Mouse (Mus musculus): ENCODE results near the gene Peli1. TPM values are rescaled to one million over a fixed set of nuclear protein-coding genes. Genes with fewer than 3 reads are reported as not detected.

The Peli1 gene
- polyA plus RNA-seq, 1 experiment from 2014 or later, result 44.8 TPM

- Histone ChIP-seq H3K27ac (ENCODE audit: low read length) (no peak overlapping the region), H3K4me1 (ENCODE audit: insufficient read depth, low read depth, low read length) (peaks cover 4% of the 10 kb centered on the region; the same call in 1 of the 2 replicates), H3K4me2 (replicated peaks; ENCODE audit: low read depth, low read length) (no peak overlapping the region), H3K27me3 (replicated peaks; ENCODE audit: insufficient read depth, low read length) (no peaks in the 10 kb centered on the region), H3K9me3 (ENCODE audit: low read length) (no peaks in the 10 kb centered on the region), H3K4me3 (ENCODE audit: low read depth, low read length) (no peak overlapping the region), H3K9ac (replicated peaks; ENCODE audit: low read depth) (no peak overlapping the region), H3K36me3 (ENCODE audit: insufficient read depth, low read length) (no peaks in the 10 kb centered on the region)
- ATAC-seq, result no peak
- 15% methylated on average over 4 of the region's 4 CpGs for WGBS
- no peak for DNase-seq (ENCODE audit: low spot score)
- TF ChIP-seq CTCF (IDR thresholded peaks at IDR 0.05) (no peak), EP300 (IDR thresholded peaks at IDR 0.05) (no peak)
Measured at GRCm38 (mm10) chr11:21089571-21089970, 1.5 kb upstream of the Peli1 start.

GRCm38 (mm10) chr11:21091428-21092405 lies 626 bp downstream of the Peli1 start:
- ATAC-seq (peak; percentile 54), DNase-seq (ENCODE audit: low spot score) (peak; percentile 72)
- TF ChIP-seq CTCF (IDR thresholded peaks at IDR 0.05) (no peak), EP300 (IDR thresholded peaks at IDR 0.05) (0 out of 2 replicates have a peak, but pooled peaks have one; percentile 9)
- Histone ChIP-seq H3K27me3 (replicated peaks; ENCODE audit: insufficient read depth, low read length) (no peaks in the 10 kb centered on the region), H3K36me3 (ENCODE audit: insufficient read depth, low read length) (no peaks in the 10 kb centered on the region), H3K4me2 (replicated peaks; ENCODE audit: low read depth, low read length) (peak overlapping the region; percentile 65), H3K27ac (ENCODE audit: low read length) (peak overlapping the region; percentile 99), H3K4me1 (ENCODE audit: insufficient read depth, low read depth, low read length) (peaks cover 8% of the 10 kb centered on the region; the same call in 1 of the 2 replicates), H3K9me3 (ENCODE audit: low read length) (no peaks in the 10 kb centered on the region), H3K4me3 (ENCODE audit: low read depth, low read length) (peak overlapping the region; percentile 100), H3K9ac (replicated peaks; ENCODE audit: low read depth) (peak overlapping the region; percentile 94)
- under 1% methylated on average over 57 of the region's 99 CpGs for WGBS

GRCm38 (mm10) chr11:21092621-21093020 lies 1.5 kb downstream of the Peli1 start:
- no peak overlapping the region for H3K27ac ChIP-seq (ENCODE audit: low read length)

GRCm38 (mm10) chr11:21093081-21093815 lies 2.2 kb downstream of the Peli1 start:
- no peak for DNase-seq (ENCODE audit: low spot score)
- H3K27ac ChIP-seq (ENCODE audit: low read length), result peak overlapping the region; percentile 40; the same call in 1 of the 2 replicates
- no peak for ATAC-seq
- 26% methylated on average over 3 of the region's 3 CpGs for WGBS
- H3K27me3 ChIP-seq (replicated peaks; ENCODE audit: insufficient read depth, low read length), result no peaks in the 10 kb centered on the region
- peaks cover 8% of the 10 kb centered on the region; the same call in 1 of the 2 replicates for H3K4me1 ChIP-seq (ENCODE audit: insufficient read depth, low read depth, low read length)
- 0 out of 2 replicates have a peak overlapping the region, but pooled peaks have one; percentile 32 for H3K9ac ChIP-seq (replicated peaks; ENCODE audit: low read depth)
- H3K4me3 ChIP-seq (ENCODE audit: low read depth, low read length), result peak overlapping the region; percentile 12; the same call in 1 of the 2 replicates
- H3K4me2 ChIP-seq (replicated peaks; ENCODE audit: low read depth, low read length), result peak overlapping the region; percentile 41
- H3K36me3 ChIP-seq (ENCODE audit: insufficient read depth, low read length), result no peaks in the 10 kb centered on the region
- TF ChIP-seq EP300 (IDR thresholded peaks at IDR 0.05), result no peak
- no peak for TF ChIP-seq CTCF (IDR thresholded peaks at IDR 0.05)
- no peaks in the 10 kb centered on the region for H3K9me3 ChIP-seq (ENCODE audit: low read length)

More at GRCm38 (mm10) chr11:21092621-21093020, 1.5 kb downstream of the Peli1 start:
- DNase-seq (ENCODE audit: low spot score) (no peak), ATAC-seq (no peak)
- no peaks in the 10 kb centered on the region for H3K36me3 ChIP-seq (ENCODE audit: insufficient read depth, low read length)
- H3K4me1 ChIP-seq (ENCODE audit: insufficient read depth, low read depth, low read length), result peaks cover 8% of the 10 kb centered on the region; the same call in 1 of the 2 replicates
- H3K27me3 ChIP-seq (replicated peaks; ENCODE audit: insufficient read depth, low read length), result no peaks in the 10 kb centered on the region
- H3K9me3 ChIP-seq (ENCODE audit: low read length), result no peaks in the 10 kb centered on the region
- peak overlapping the region; percentile 65 for H3K4me2 ChIP-seq (replicated peaks; ENCODE audit: low read depth, low read length)
- peak overlapping the region; percentile 100 for H3K4me3 ChIP-seq (ENCODE audit: low read depth, low read length)
- H3K9ac ChIP-seq (replicated peaks; ENCODE audit: low read depth), result 0 out of 2 replicates have a peak overlapping the region, but pooled peaks have one; percentile 20
- TF ChIP-seq EP300 (IDR thresholded peaks at IDR 0.05) (no peak), CTCF (IDR thresholded peaks at IDR 0.05) (no peak)
- WGBS, result 8% methylated on average over 7 of the region's 7 CpGs

GRCm38 (mm10) chr11:21096590-21096989 lies 5.5 kb downstream of the Peli1 start:
- TF ChIP-seq EP300 (IDR thresholded peaks at IDR 0.05), result no peak
- peak; percentile 63 for TF ChIP-seq CTCF (IDR thresholded peaks at IDR 0.05)
- Histone ChIP-seq H3K27ac (ENCODE audit: low read length) (no peak overlapping the region), H3K9ac (replicated peaks; ENCODE audit: low read depth) (no peak overlapping the region), H3K27me3 (replicated peaks; ENCODE audit: insufficient read depth, low read length) (no peaks in the 10 kb centered on the region), H3K4me1 (ENCODE audit: insufficient read depth, low read depth, low read length) (0 out of 2 replicates have a peak, but pooled peaks cover 8% of the 10 kb centered on the region), H3K4me2 (replicated peaks; ENCODE audit: low read depth, low read length) (no peak overlapping the region), H3K36me3 (ENCODE audit: insufficient read depth, low read length) (no peaks in the 10 kb centered on the region), H3K4me3 (ENCODE audit: low read depth, low read length) (no peak overlapping the region), H3K9me3 (ENCODE audit: low read length) (no peaks in the 10 kb centered on the region)
- no peak for DNase-seq (ENCODE audit: low spot score)
- ATAC-seq, result no peak
- WGBS, result 97% methylated on average over 2 of the region's 2 CpGs

- Histone ChIP-seq H3K27ac (ENCODE audit: low read length) (no peak overlapping the region), H3K9me3 (ENCODE audit: low read length) (no peaks in the 10 kb centered on the region), H3K36me3 (ENCODE audit: insufficient read depth, low read length) (no peaks in the 10 kb centered on the region), H3K27me3 (replicated peaks; ENCODE audit: insufficient read depth, low read length) (no peaks in the 10 kb centered on the region), H3K9ac (replicated peaks; ENCODE audit: low read depth) (no peak overlapping the region), H3K4me1 (ENCODE audit: insufficient read depth, low read depth, low read length) (0 out of 2 replicates have a peak, but pooled peaks cover 7% of the 10 kb centered on the region), H3K4me2 (replicated peaks; ENCODE audit: low read depth, low read length) (no peak overlapping the region), H3K4me3 (ENCODE audit: low read depth, low read length) (no peak overlapping the region)
- TF ChIP-seq CTCF (IDR thresholded peaks at IDR 0.05) (no peak), EP300 (IDR thresholded peaks at IDR 0.05) (no peak)
- ATAC-seq (no peak), DNase-seq (ENCODE audit: low spot score) (no peak)
- 76% methylated on average over 2 of the region's 2 CpGs for WGBS
Measured at GRCm38 (mm10) chr11:21098457-21098856, 7.4 kb downstream of the Peli1 start.
